Mouse (Mus musculus) testis, adult 2 months (tissue): ENCODE measurements at regions not wholly inside any gene's neighbourhood (a gene's known extent, or its start where the extent isn't known, plus 50 kb on each side); places are given as distances from the start of the nearest gene placed in this dataset.

Experiments
- H3K27ac ChIP-seq: fragments of 200-500 bp; 2 replicates; pipeline ENCODE4 v1.5.1; 2012; ENCODE audit warnings: low read depth, low read length; ENCODE audit not compliant: control insufficient read depth, insufficient read depth
- H3K27me3 ChIP-seq: fragments of 200-500 bp; 2 replicates; pipeline ENCODE4 v1.6.1; 2012; ENCODE audit warnings: mild to moderate bottlenecking, low read length, moderate library complexity; ENCODE audit not compliant: control insufficient read depth, insufficient read depth
- H3K36me3 ChIP-seq: fragments of 200-500 bp; 2 replicates; pipeline ENCODE4 v1.6.1; 2012; ENCODE audit warnings: mild to moderate bottlenecking, low read length; ENCODE audit not compliant: control insufficient read depth, insufficient read depth
- H3K4me1 ChIP-seq: fragments of 200-500 bp; 2 replicates; pipeline ENCODE4 v1.6.1; 2012; ENCODE audit warnings: low read length; ENCODE audit not compliant: control insufficient read depth, insufficient read depth
- H3K4me3 ChIP-seq: fragments of 200-500 bp; 2 replicates; pipeline ENCODE4 v1.5.1; 2012; ENCODE audit warnings: low read depth, mild to moderate bottlenecking, low read length, moderate library complexity, mixed read lengths; ENCODE audit not compliant: control insufficient read depth
- CTCF ChIP-seq: fragments of 200-500 bp; IDR thresholded peaks from 2 replicates; pipeline ENCODE4 v1.5.1; 2012; ENCODE audit warnings: low read depth, mild to moderate bottlenecking, inconsistent platforms, low read length, moderate library complexity; ENCODE audit not compliant: control insufficient read depth, insufficient read depth, insufficient replicate concordance
- POLR2A ChIP-seq: fragments of 200-500 bp; IDR thresholded peaks from 2 replicates; pipeline ENCODE4 v1.6.1; 2012; ENCODE audit warnings: low read depth, mild to moderate bottlenecking, inconsistent platforms, low read length, moderate library complexity; ENCODE audit not compliant: control insufficient read depth

DNA sequence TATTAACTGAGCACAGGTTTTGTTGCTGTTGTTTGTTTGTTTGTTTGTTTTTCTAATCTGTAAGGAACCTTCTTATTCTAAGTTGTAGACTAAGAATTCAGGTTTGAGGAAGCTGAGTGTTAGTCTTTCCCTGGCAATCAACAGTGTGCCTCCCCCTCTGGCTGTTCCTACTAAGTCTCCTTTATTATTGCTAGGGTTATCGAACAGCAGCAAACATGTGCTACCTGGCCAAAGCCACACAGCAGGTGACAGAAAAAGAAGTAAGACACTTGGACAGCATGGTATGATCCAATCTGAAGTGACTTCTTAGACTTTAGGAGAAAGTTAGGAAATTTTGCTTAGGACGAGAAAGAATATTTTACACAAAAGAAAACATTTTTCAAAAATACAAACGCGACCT, 163.3 kb downstream of the Gm12689 start:
- no peaks in the 10 kb centered on the region for H3K36me3 ChIP-seq
- H3K27ac ChIP-seq, result no peak overlapping the region
- TF ChIP-seq POLR2A (no peak), CTCF (no peak)
- H3K4me3 ChIP-seq, result no peak overlapping the region
- peaks cover 4% of the 10 kb centered on the region for H3K4me1 ChIP-seq
- H3K27me3 ChIP-seq, result no peaks in the 10 kb centered on the region

DNA sequence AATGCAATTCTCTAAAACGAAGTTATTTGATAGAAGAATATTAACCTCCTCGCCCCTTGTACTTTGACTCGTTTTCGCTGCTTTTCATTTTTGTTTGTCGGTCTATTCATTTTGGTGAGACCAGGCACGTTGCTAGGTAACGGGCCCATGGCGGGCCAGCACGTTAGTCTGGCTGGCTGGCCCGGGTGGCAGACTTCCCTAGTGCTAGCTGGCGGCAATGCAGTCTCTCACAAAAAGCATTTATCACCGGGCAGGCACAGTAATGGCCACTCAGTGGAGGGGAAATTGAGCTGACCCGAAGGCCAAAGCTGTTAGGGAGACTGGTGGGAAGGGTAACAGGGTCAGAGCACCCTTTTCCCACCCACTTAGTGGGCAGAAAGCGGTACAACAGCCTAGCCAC, 163.7 kb downstream of the Gm12689 start:
- no peaks in the 10 kb centered on the region for H3K36me3 ChIP-seq
- H3K27me3 ChIP-seq, result no peaks in the 10 kb centered on the region
- TF ChIP-seq POLR2A (no peak), CTCF (0 out of 2 replicates have a peak, but pooled peaks have one; percentile 6)
- H3K27ac ChIP-seq, result no peak overlapping the region
- peak overlapping the region; percentile 63 for H3K4me3 ChIP-seq
- peaks cover 4% of the 10 kb centered on the region for H3K4me1 ChIP-seq

DNA sequence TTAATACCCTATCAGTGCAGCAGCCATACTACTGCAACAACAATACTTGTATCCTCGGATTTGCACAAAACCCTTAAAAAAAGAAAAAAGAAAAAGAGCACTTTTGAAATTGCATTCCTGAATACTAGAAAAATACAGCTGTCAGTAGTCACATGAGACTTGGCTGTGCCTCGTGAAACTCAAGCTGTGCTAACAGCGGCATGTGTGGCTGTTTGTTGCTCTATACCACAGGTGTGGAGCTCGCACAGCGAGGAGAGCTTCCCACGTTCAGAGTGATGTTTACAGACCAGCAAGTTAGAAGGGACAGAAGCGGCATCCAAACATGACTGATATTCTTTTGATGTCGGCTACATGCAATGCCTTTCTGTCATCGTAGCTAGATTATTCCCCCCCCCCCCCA, 169.8 kb downstream of the Gm12689 start:
- Histone ChIP-seq H3K4me1 (no peaks in the 10 kb centered on the region), H3K27me3 (no peaks in the 10 kb centered on the region), H3K4me3 (no peak overlapping the region), H3K36me3 (no peaks in the 10 kb centered on the region), H3K27ac (no peak overlapping the region)
- TF ChIP-seq CTCF (no peak), POLR2A (no peak)

DNA sequence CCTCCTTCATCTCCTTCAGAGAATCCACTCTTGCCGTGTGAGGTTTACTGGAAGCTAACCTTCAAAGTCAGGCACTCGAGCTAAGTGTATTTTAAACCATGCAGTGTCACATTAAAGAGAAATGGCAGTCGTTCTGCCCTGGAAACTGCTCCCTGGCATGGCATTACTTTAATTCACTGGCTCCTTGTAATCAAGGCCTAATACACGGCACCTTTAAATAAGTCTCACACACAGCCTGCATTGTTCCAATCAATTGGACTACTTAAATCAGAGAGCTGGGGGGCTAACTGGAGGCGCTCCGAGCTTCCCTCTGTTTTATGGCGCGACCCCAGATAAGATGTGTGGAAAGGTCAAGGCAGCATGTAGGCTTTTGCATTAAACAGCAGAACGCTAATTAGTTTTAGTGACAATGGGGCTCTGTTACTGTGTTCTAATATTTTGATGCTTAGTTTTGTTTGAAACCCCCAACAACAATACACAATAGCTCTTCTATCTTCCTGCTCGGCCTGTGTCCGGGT, 180.1 kb downstream of the Gm12689 start:
- H3K27me3 ChIP-seq, result no peaks in the 10 kb centered on the region
- H3K4me1 ChIP-seq, result no peaks in the 10 kb centered on the region
- H3K4me3 ChIP-seq, result no peak overlapping the region
- H3K27ac ChIP-seq, result no peak overlapping the region
- H3K36me3 ChIP-seq, result no peaks in the 10 kb centered on the region
- TF ChIP-seq POLR2A (no peak), CTCF (no peak)

DNA sequence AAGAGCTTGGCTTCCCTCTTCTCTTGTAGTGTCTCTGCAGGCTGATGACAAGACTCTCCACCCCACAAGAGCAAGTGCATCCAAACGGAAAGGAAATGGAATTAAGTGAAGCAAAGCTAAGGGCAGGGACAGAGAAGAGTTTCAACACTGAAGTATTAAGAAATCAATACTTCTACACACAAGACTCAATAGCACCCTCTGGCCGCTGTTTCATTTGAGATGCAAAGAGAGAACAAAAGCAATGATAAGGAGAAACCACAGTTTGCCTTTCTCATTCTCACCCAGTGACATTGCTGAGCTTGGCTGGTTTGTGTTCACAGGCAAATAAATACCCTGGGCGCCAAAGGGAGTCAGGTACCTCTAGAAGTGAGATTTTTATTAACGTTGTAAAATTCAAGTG, 171.8 kb upstream of the Foxd3 start:
- no peaks in the 10 kb centered on the region for H3K27me3 ChIP-seq
- H3K4me3 ChIP-seq, result no peak overlapping the region
- no peaks in the 10 kb centered on the region for H3K36me3 ChIP-seq
- no peak overlapping the region for H3K27ac ChIP-seq
- TF ChIP-seq POLR2A (no peak), CTCF (no peak)
- no peaks in the 10 kb centered on the region for H3K4me1 ChIP-seq

DNA sequence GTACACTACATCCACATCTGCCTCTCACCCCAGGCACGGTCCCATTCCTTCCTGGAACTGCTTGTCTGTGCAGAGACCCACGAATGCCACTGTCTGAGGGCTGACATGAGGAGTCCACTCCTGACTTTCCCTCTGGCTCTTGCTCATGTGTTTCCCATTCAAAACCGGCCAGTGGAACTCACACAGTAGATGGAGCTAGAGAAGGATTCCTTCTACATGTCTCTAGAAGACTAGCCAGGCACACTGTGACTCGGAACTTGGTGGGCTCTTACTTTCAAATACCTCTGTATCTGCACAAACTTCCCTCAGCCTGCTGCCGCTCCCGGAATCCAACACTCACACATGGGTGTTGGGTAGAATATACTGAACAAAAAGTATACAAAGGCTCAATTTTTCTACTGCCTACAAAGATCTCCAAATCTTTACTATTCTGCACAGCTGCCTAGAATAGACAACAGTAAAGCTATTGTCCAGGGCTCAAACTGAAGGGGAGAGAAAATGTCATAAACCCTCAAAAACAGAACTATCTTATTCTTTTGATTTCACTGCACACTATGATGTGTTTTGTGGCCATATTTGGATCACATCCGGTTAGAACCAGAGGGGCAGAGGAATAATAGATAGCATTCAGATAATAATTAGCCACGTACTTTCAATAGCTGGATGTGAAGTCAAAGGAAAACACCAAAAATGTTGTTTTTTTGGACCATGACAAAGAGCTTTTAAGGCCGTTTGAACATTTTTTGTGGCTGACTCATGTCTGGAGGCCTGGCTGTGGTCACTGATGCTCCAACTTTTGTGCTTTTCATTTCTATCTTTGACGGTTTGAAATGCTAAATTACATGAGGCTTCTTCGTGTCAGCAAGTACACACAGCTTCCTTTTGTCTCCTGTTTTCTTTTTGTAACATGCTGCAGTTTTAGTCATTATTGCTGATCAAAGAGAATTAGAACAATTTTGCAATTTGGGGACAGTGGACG, 164.3 kb upstream of the Foxd3 start:
- Histone ChIP-seq H3K4me1 (no peaks in the 10 kb centered on the region), H3K36me3 (no peaks in the 10 kb centered on the region), H3K4me3 (no peak overlapping the region), H3K27ac (no peak overlapping the region), H3K27me3 (no peaks in the 10 kb centered on the region)
- TF ChIP-seq POLR2A, result no peak
- TF ChIP-seq CTCF, result no peak

DNA sequence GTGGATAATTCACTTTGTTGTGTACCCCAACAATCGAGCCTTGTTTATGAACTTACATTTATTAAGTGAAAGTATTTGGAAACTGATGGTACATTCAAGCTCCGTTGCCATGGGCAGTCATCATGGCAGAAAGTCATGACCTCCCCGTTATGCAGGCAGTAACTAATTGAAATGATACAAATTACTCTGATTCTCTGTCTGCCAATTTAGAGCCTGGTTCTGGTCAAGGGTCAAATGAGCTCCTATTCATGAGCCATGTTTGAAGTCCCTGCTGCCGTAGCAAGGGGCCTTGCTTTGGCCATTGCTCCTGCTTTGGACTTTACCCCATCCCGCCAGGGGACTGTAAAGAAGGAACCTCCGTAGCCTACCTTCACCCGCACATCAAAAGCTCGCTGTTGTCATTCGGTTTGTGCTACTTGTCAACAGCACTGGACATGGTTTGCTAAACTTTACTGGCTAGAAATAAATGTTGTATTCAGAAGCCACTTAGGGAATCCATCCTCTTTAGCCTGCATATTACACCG, 152.8 kb upstream of the Foxd3 start:
- H3K4me3 ChIP-seq, result no peak overlapping the region
- no peaks in the 10 kb centered on the region for H3K4me1 ChIP-seq
- TF ChIP-seq POLR2A, result no peak
- TF ChIP-seq CTCF, result no peak
- no peaks in the 10 kb centered on the region for H3K27me3 ChIP-seq
- no peaks in the 10 kb centered on the region for H3K36me3 ChIP-seq
- H3K27ac ChIP-seq, result no peak overlapping the region

DNA sequence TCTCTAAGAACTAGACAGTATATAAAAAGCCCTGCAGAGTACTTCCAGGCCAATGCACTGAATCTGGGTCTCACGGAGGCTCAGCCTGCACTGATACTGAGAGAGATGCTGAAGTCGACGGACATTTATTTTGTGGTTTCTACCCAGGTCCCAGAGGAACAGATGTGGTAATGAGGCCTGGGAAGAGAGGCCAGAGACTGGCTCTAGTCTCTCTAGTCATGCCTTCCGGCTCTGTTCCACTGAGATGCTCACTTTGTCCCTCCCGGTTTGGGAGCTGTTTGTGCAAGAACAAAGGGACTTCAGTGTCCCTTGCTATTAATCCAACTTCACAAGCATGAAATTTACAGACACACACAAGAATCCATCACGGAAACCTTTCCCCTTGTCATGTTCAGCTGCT, 144.1 kb upstream of the Foxd3 start:
- Histone ChIP-seq H3K27ac (no peak overlapping the region), H3K27me3 (no peaks in the 10 kb centered on the region), H3K4me1 (peaks cover 2% of the 10 kb centered on the region; the same call in 1 of the 2 replicates), H3K36me3 (no peaks in the 10 kb centered on the region), H3K4me3 (no peak overlapping the region)
- TF ChIP-seq POLR2A, result no peak
- TF ChIP-seq CTCF, result no peak
